Mouse (Mus musculus): ENCODE measurements at regions not wholly inside any gene's neighbourhood (a gene's known extent, or its start where the extent isn't known, plus 50 kb on each side); places are given as distances from the start of the nearest gene placed in this dataset.

- TF ChIP-seq CTCF (IDR thresholded peaks at IDR 0.05; ENCODE audit: low read depth) (no peak), EP300 (optimal IDR thresholded peaks at IDR 0.05) (no peak)
These were observed 79.6 kb downstream of the Kbtbd8 start for GRCm38 (mm10) chr6:95196631-95197030.
